Mouse (Mus musculus) heart, postnatal 10 days (tissue): ENCODE results near the gene Arid3a. TPM values are rescaled to one million over a fixed set of nuclear protein-coding genes. Genes with fewer than 3 reads are reported as not detected.

Source experiments
- DNase-seq, 2 experiments: peaks; one replicate each; pipeline ENCODE4 v3.0.0; 2021
- intact Hi-C: fragments of 180-260 bp; cut with DNase I; formaldehyde crosslinking; loops from one replicate; pipeline ENCODE4 v1.15.1; 2025
- total RNA-seq, 2 experiments: library from RNA; stranded (reverse); gene quantifications; 2 replicates each; pipeline ENCODE4 v1.2.3; 2021

Gene Arid3a
- total RNA-seq, 2 experiments from 2014 or later: 3.1 to 3.2 TPM

DNA sequence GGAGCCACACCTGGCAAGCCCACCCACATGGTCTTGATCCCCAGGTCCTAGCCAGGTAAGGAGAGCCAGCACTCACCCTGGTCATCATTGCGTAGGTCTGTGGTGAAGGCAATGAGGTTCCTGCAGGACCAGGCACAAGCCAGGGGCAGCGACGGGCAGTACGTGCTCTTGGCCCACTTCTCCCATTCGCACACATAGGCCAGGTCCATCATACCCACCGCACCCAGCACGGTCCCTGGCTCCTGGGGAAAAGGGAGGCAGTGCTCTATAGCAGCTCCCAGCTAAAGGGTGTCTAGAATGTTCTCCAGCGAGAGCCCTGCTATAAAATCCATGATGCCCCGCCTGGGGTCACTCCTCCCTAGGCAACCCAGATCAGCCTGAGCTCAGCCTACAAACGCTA lies 19.4 kb upstream of the Arid3a start:
- intact Hi-C loops: no loop called here
- DNase-seq: no peak

- intact Hi-C loops: no loop called here
- peak; percentile 96 for DNase-seq
These were observed 18.4 kb upstream of the Arid3a start, which contains the start of gene Med16 for GRCm38 (mm10) chr10:79908167-79909091. Med16 (minus strand) TSS chr10:79908923.

GRCm38 (mm10) chr10:79909092-79909922 lies 17.5 kb upstream of the Arid3a start:
- intact Hi-C loops: no loop called here
- peak; percentile 51 to 54 for DNase-seq

DNA sequence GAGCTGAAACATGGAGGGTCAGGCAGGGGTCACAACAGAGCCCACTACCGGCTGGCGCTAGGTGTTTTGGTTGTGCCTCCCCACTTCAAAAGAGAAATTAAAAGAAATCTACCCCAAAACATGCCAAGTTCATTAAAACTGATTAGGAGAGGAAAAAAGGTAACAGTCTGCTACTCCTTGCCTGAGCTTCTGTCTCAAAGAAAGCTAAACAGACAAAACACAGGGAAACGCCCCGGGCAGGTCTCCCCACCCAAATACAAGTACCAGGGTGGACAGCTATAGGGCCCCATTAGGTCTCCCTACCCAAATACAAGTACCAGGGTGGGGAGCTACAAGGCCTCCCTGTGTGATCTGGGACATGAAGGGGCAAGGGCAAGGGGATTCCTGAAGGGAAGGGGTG lies 16.3 kb upstream of the Arid3a start, which contains the start of gene Gm26602:
Gene Gm26602, plus strand, starts transcription at position 301 of the 400 bp plus-strand sequence.
- no peak for DNase-seq
- intact Hi-C loops: no loop called here

DNA sequence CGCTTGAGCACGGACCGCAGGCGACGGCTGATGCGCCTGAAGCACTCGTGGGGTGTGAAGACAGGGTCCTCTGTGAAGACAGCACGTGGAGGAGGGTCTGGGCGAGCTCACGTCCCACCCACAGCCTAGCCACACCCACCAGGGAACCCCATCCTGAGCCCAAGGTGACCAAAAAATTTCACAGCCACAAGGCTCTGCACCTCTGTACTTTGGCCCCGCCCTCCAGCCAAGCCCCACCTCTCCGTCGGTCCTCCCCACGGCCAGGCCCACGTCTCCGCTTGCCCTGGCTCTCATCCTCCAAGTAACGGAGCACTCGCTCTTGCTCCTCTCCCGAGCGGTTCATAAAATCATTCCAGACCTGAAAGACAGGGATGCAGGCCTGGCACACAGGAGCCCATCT lies 14.4 kb upstream of the Arid3a start:
- intact Hi-C loops: no loop called here
- no peak for DNase-seq

DNA sequence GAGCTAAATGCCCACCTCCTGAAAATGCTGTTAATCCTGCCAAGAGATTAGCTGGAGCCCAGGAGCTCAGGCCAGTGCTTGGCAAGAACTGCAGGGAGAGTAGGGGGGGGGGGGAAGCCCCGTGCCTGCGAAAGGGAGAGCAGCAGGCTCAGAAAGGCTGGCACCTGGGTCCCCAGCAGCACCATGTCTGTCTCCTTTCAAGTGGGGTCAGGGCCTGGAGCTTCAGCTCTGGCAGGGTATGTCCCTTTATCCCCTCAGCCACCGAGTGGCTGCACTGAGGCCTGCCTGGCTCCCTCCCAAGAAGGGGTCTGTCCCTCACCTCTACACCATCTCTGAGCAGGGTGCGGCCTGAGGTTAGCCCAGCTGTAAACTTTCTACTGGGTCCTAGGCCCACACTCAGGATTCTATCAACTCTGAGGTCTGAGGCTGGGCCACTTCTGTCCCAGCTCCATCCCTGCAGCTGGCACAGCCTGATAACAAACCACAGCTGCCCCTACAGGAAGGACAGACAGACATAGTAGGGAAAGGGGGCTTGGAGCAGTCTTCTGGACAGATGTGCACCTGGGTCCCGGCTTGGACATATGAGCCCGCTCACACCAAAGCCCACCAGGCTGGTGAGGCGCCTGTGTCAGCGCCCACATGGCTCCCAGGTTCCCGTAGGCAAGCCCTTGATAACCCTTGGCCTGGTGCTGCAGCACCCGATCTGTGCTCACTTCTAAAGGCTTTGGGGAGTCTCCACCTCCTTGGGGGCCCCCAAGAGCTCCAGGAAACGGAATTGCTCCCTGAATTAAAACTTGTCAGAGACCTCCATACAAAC lies 12.5 kb upstream of the Arid3a start:
- intact Hi-C loops: no loop called here
- no peak for DNase-seq

GRCm38 (mm10) chr10:79914948-79915596 lies 11.8 kb upstream of the Arid3a start:
- DNase-seq: no peak
- intact Hi-C loops: loop anchor here (5.0 kb wide), 1 partner anchor 33 kb away; no protein-coding TSS in a partner anchor

DNA sequence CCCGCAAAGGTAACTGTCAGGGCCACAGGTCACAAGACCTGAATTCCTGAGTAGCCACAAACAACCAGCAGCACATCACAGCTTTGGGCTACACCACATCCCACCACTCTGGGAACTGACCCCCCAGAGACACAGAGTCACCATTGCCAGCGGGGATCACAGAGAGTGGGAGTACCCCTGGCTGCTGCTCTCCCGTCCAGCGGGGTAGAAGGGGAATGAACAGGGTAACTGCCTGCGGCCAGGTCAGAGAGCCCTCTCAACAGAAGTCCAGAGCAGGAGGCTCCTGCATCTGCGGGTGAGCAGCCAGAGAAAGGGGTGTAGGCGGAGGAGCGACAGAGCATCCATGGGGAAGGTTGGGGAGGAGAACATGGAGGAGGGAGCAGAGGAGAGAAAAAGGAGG lies 10.8 kb upstream of the Arid3a start:
- intact Hi-C loops: loop anchor here (5.0 kb wide), 1 partner anchor 34 kb away; no protein-coding TSS in a partner anchor
- DNase-seq: no peak

GRCm38 (mm10) chr10:79916808-79917531 lies 9.9 kb upstream of the Arid3a start, which contains the start of gene Kiss1r:
Kiss1r (plus strand) TSS chr10:79916971.
- DNase-seq: peak; percentile 90 to 91
- intact Hi-C loops: loop anchor here (5.0 kb wide), 1 partner anchor 35 kb away; no protein-coding TSS in a partner anchor

GRCm38 (mm10) chr10:79917532-79918100 lies 9.2 kb upstream of the Arid3a start:
- intact Hi-C loops: loop anchor here (5.0 kb wide), 1 partner anchor 35 kb away; no protein-coding TSS in a partner anchor
- no peak for DNase-seq

- intact Hi-C loops: loop anchor here (5.0 kb wide), 1 partner anchor 36 kb away; no protein-coding TSS in a partner anchor
- DNase-seq: no peak
These were observed 8.4 kb upstream of the Arid3a start for GRCm38 (mm10) chr10:79918231-79919078.

DNA sequence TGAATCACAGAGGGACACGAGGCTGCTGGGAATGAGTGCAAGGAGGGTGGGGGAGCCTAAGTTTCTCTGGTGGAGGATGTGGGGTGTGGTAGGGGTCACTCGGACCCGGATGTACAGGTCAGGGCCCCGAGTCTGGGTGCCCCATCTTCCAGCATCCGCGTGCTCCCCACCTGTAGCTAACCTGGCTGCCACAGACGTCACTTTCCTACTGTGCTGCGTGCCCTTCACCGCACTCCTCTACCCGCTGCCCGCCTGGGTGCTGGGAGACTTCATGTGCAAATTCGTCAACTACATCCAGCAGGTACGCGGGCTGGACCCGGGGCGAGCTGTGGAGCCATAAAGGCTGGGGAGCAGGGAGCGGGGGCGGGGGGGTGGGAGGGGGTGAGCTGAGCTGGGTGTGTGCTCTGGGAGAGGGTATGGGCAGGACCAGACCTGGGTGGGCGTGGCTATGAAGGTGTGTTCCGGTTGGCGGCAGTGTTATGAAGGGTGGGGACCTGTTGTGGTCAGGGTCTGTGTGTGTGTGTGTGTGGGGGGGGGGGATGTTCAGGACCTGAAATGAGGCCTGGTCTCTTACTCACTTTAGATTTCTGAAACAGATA lies 7.5 kb upstream of the Arid3a start:
- intact Hi-C loops: loop anchor here (5.0 kb wide), 1 partner anchor 37 kb away; no protein-coding TSS in a partner anchor
- no peak for DNase-seq

DNA sequence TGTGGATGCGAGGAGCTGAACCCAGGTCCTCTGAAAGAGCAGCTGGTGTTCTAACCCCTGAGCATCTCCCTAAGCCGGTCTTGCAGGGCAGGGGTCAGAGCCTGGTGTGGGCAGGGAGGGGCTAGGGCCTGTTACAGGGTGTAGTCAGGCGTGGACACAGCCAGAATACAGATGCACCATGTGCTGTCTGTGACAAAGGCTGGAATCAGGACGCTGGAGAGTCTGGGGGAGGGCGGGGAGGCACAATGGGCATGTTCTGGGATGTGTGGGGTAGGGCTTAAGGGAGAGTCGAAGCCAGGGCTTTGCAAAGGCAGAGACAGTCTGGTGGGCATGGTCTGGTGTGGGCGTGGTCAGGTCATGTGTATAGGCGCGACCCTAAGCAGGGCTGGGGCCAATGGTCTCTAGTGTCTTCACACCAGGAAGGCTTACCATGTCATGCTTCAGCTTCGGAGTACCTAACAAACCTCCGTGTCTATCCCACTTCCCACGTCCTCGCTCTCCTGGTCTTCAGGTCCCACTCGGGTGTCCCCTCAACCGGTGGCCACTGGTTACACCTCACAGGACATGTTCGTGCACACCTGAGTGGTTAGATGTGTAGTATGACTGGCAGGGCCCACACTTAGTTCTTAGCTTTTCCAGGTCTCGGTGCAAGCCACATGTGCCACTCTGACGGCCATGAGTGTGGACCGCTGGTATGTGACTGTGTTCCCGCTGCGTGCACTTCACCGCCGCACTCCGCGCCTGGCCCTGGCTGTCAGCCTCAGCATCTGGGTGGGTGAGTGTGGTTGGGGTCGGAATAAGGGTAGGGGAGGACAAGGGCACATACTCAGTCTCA lies 6.6 kb upstream of the Arid3a start:
- intact Hi-C loops: no loop called here
- DNase-seq: no peak

DNA sequence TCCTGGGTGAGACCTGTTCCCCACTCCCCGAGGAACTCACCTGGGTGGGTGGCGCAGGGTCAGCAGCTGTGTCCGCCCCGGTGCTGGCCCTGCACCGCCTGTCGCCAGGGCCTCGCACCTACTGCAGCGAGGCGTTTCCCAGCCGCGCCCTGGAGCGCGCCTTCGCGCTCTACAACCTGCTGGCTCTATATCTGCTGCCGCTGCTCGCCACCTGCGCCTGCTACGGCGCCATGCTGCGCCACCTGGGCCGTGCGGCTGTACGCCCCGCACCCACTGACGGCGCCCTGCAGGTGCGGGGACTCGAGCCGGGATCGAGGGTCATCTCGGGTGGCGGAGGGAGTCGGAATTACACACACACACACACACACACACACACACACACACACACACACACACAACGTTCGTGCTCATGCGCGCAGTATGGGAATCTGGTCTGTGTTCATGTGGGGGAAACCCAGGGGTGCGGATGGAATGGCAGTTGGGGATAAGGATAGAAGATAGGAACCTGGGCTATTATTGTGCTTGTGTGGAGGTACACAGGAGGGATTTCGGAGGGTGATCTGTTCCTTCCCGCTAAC lies 5.8 kb upstream of the Arid3a start, which contains the start of gene R3hdm4:
Gene R3hdm4, minus strand, starts transcription at position 251 of the 578 bp plus-strand sequence.
- intact Hi-C loops: no loop called here
- no peak for DNase-seq

DNA sequence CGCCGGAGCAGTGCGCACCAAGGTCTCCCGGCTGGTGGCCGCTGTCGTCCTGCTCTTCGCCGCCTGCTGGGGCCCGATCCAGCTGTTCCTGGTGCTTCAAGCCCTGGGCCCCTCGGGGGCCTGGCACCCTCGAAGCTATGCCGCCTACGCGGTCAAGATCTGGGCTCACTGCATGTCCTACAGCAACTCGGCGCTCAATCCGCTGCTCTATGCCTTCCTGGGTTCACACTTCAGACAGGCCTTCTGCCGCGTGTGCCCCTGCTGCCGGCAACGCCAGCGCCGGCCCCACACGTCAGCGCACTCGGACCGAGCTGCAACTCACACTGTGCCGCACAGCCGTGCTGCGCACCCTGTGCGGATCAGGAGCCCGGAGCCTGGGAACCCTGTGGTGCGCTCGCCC lies 5.3 kb upstream of the Arid3a start:
- no peak for DNase-seq
- intact Hi-C loops: no loop called here
